Mouse (Mus musculus): ENCODE measurements around the gene Insl3. TPM values are rescaled to one million over a fixed set of nuclear protein-coding genes. Genes with fewer than 3 reads are reported as not detected.
"Not testable (repeated sequence)": the region's sequence is repeated elsewhere in the genome, so short reads cannot be mapped to it uniquely, and the experiment has no call there.

Gene Insl3
- total RNA-seq, 2 experiments from 2014 or later = 2.1 TPM; not detected in 1

GRCm38 (mm10) chr8:71723047-71723551 is 34.1 kb downstream of the Insl3 start:
- peak overlapping the region; percentile 23; the same call in 1 of the 2 replicates for H3K27ac ChIP-seq
- DNase-seq (ENCODE audit: low spot score in 2 of 2) = no peak
- no peak for TF ChIP-seq CTCF (conservative IDR thresholded peaks at IDR 0.05)
- H3K4me3 ChIP-seq = no peak overlapping the region

GRCm38 (mm10) chr8:71724389-71724788 is 35.4 kb downstream of the Insl3 start:
- peak overlapping the region; percentile 87 for H3K4me3 ChIP-seq
- TF ChIP-seq CTCF (conservative IDR thresholded peaks at IDR 0.05) = no peak
- DNase-seq (ENCODE audit: low spot score in 2 of 2) = no peak
- peak overlapping the region; percentile 91; the same call in 1 of the 2 replicates for H3K27ac ChIP-seq

GRCm38 (mm10) chr8:71725122-71725924 is 36.3 kb downstream of the Insl3 start, which contains the start of gene Fcho1:
TSS of gene Fcho1 (minus strand) at chr8:71725716.
- Histone ChIP-seq H3K27ac (peak within 1 kb of the TSS; percentile 91), H3K4me3 (peak within 1 kb of the TSS; percentile 87)
- peak; percentile 84 to 88 for DNase-seq (ENCODE audit: low spot score in 2 of 2)
- 0 out of 2 replicates have a peak, but pooled peaks have one; percentile 26 for TF ChIP-seq CTCF (conservative IDR thresholded peaks at IDR 0.05)

GRCm38 (mm10) chr8:71728240-71728785 is 39.3 kb downstream of the Insl3 start:
- H3K4me3 ChIP-seq = peak overlapping the region; percentile 52
- no peak for DNase-seq (ENCODE audit: low spot score in 2 of 2)
- TF ChIP-seq CTCF (conservative IDR thresholded peaks at IDR 0.05) = no peak
- peak overlapping the region; percentile 83 for H3K27ac ChIP-seq

GRCm38 (mm10) chr8:71728826-71729620 is 40.0 kb downstream of the Insl3 start:
- no peak for TF ChIP-seq CTCF (conservative IDR thresholded peaks at IDR 0.05)
- Histone ChIP-seq H3K4me3 (peak overlapping the region; percentile 52), H3K27ac (peak overlapping the region; percentile 83; the same call in 1 of the 2 replicates)
- no peak for DNase-seq (ENCODE audit: low spot score in 2 of 2)

GRCm38 (mm10) chr8:71731652-71732230 is 42.7 kb downstream of the Insl3 start:
- TF ChIP-seq CTCF (conservative IDR thresholded peaks at IDR 0.05) = peak; percentile 74
- peak in 1 of 2 experiments; percentile 62 for DNase-seq (ENCODE audit: low spot score in 2 of 2)
- no peak overlapping the region for H3K4me3 ChIP-seq
- no peak overlapping the region for H3K27ac ChIP-seq

GRCm38 (mm10) chr8:71738316-71738715 is 49.3 kb downstream of the Insl3 start:
- DNase-seq (ENCODE audit: low spot score in 2 of 2); H3K27ac ChIP-seq; H3K4me3 ChIP-seq: not testable (repeated sequence)

Other genes with a start within 250 kb of the Insl3 start
- 100 to 1,000 TPM; 260 to 270 TPM for gene Abhd8, start 225.6 kb upstream of the Insl3 start, total RNA-seq (2021)
- gene Mrpl34, start 224.3 kb upstream of the Insl3 start, total RNA-seq (2021) = 10 to 100 TPM; 39.7 to 45.4 TPM
- 10 to 100 TPM; 83.2 to 89.7 TPM for gene Dda1, start 220.0 kb upstream of the Insl3 start, total RNA-seq (2021)
- 10 to 100 TPM; 52.9 to 55.3 TPM for gene Ano8, start 203.3 kb upstream of the Insl3 start, total RNA-seq (2021)
- 10 to 100 TPM; 28.7 to 32.1 TPM for gene Gtpbp3, start 201.1 kb upstream of the Insl3 start, total RNA-seq (2021)
- 1 to 10 TPM; 7.3 to 7.7 TPM for gene Plvap, start 177.5 kb upstream of the Insl3 start, total RNA-seq (2021)
- gene Ccdc194, start 163.5 kb upstream of the Insl3 start, total RNA-seq (2021) = not detected
- gene Bst2, start 151.8 kb upstream of the Insl3 start, total RNA-seq (2021) = 1 to 10 TPM; 3.4 to 5.0 TPM
- gene Mvb12a, start 146.3 kb upstream of the Insl3 start, total RNA-seq (2021) = 10 to 100 TPM; 33.8 to 34.9 TPM
- under 1 TPM; 0.22 to 0.31 TPM for gene Tmem221, start 130.3 kb upstream of the Insl3 start, total RNA-seq (2021)
- not detected for gene Nxnl1, start 122.6 kb upstream of the Insl3 start, total RNA-seq (2021)
- 100 to 1,000 TPM; 125 to 126 TPM for gene Slc27a1, start 120.3 kb upstream of the Insl3 start, total RNA-seq (2021)
- 10 to 100 TPM; 27.5 to 34.4 TPM for gene Pgls, start 97.0 kb upstream of the Insl3 start, total RNA-seq (2021)
- 1 to 10 TPM; 3.8 TPM for gene Fam129c, start 91.6 kb upstream of the Insl3 start, total RNA-seq (2021)
- 10 to 100 TPM; 52.4 to 60.1 TPM for gene Colgalt1, start 78.2 kb upstream of the Insl3 start, total RNA-seq (2021)
- gene Unc13a, start 17.5 kb upstream of the Insl3 start, total RNA-seq (2021) = 100 to 1,000 TPM; 263 to 264 TPM
- 1 to 10 TPM; 5.3 TPM for gene Jak3, start 12.9 kb upstream of the Insl3 start, total RNA-seq (2021)
- under 1 TPM; 0.72 to 0.81 TPM for gene B3gnt3, start 12.6 kb downstream of the Insl3 start, total RNA-seq (2021)
- 100 to 1,000 TPM; 101 to 112 TPM for gene Fcho1, start 36.5 kb downstream of the Insl3 start, total RNA-seq (2021)
- 10 to 100 TPM; 11.5 to 11.6 TPM for gene Zfp709, start 192.8 kb downstream of the Insl3 start, total RNA-seq (2021)
- 10 to 100 TPM; 13.0 to 20.6 TPM for gene Zfp882, start 219.4 kb downstream of the Insl3 start, total RNA-seq (2021)
- 10 to 100 TPM; 26.5 to 26.6 TPM for gene Zfp617, start 219.4 kb downstream of the Insl3 start, total RNA-seq (2021)